Mouse (Mus musculus) embryonic facial prominence, embryonic 15.5 days (tissue): Measurements from ENCODE around the gene Nt5c3b. TPM values are rescaled to one million over a fixed set of nuclear protein-coding genes. Genes with fewer than 3 reads are reported as not detected.

Source experiments
- ATAC-seq: fragments of 200-750 bp; cut with Nextera tagmentation; 2 replicates; pipeline ENCODE4 v1.8.0; 2017; ENCODE audit warnings: low read depth, moderate TSS enrichment; ENCODE audit not compliant: insufficient number of reproducible peaks, low FRiP score, low TSS enrichment
- H3K27ac ChIP-seq: fragments of 300-500 bp; sonication (generic); replicated peaks from 2 replicates; pipeline ENCODE4 v1.5.1; 2015; ENCODE audit warnings: mild to moderate bottlenecking, inconsistent platforms
- H3K27me3 ChIP-seq: fragments of 300-500 bp; sonication (generic); 2 replicates; pipeline ENCODE4 v1.6.1; 2015; ENCODE audit warnings: inconsistent platforms
- H3K36me3 ChIP-seq: fragments of 300-500 bp; sonication (generic); 2 replicates; pipeline ENCODE4 v1.6.1; 2015; ENCODE audit warnings: mild to moderate bottlenecking, inconsistent platforms
- H3K4me1 ChIP-seq: fragments of 300-500 bp; sonication (generic); 2 replicates; pipeline ENCODE4 v1.6.1; 2015; ENCODE audit warnings: inconsistent platforms
- H3K4me2 ChIP-seq: fragments of 300-500 bp; sonication (generic); replicated peaks from 2 replicates; pipeline ENCODE4 v1.6.1; 2015; ENCODE audit warnings: mild to moderate bottlenecking, inconsistent platforms
- H3K4me3 ChIP-seq: fragments of 300-500 bp; sonication (generic); replicated peaks from 2 replicates; pipeline ENCODE4 v1.5.1; 2015; ENCODE audit warnings: mild to moderate bottlenecking, inconsistent platforms
- H3K9ac ChIP-seq: fragments of 300-500 bp; sonication (generic); 2 replicates; pipeline ENCODE4 v1.6.1; 2015; ENCODE audit warnings: inconsistent platforms
- H3K9me3 ChIP-seq: fragments of 300-500 bp; sonication (generic); replicated peaks from 2 replicates; pipeline ENCODE4 v1.6.1; 2016; ENCODE audit warnings: inconsistent platforms
- WGBS: fragments of 180-500 bp; shearing (Covaris S2); methylation state at CpG from one replicate; pipeline ENCODE4 v1.1.7; 2015; 5-methylcytosine and 5-hydroxymethylcytosine counted together
- polyA plus RNA-seq: library from polyadenylated mRNA; unstranded; fragments of >200 nt; fragmentation: Nextera tagmentation; extraction: Ambion mirVana; gene quantifications from 2 replicates; pipeline ENCODE4 v1.2.1, GENCODE M21; 2015

Nt5c3b gene
- 134 and 135 TPM in 2 replicates for polyA plus RNA-seq

DNA sequence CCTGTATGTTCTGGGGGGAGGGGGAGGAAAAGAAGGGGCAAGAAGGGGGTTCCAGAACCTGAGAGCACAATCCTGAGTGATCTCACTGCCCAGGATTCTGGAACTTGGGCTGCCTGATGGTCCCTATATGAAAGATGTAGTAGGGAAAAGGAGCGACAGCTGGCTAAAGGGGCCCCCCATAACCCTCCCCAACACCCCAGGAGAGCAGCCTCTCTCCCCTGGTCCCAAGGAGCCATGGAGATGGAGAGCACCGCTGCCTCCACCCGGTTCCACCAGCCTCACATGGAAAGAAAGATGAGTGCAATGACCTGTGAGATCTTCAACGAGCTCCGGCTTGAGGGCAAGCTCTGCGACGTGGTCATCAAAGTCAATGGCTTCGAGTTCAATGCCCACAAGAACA, at the start of gene Nt5c3b, which contains the start of gene Klhl10:
Gene Nt5c3b, minus strand, starts transcription at position 12 of the 400 bp plus-strand sequence.
Gene Klhl10, plus strand, starts transcription at position 121 of the 400 bp plus-strand sequence.
- WGBS, result 77% methylated on average over 8 of the region's 8 CpGs
- Histone ChIP-seq H3K4me1 (peaks cover 21% of the 10 kb centered on the region), H3K36me3 (peaks cover 23% of the 10 kb centered on the region), H3K9me3 (no peaks in the 10 kb centered on the region), H3K27me3 (no peaks in the 10 kb centered on the region), H3K4me2 (peak within 1 kb of the TSS; percentile 68), H3K9ac (peak within 1 kb of the TSS; percentile 95), H3K4me3 (peak within 1 kb of the TSS; percentile 82), H3K27ac (peak within 1 kb of the TSS; percentile 73; the same call in 1 of the 2 replicates)
- ATAC-seq, result no peak

DNA sequence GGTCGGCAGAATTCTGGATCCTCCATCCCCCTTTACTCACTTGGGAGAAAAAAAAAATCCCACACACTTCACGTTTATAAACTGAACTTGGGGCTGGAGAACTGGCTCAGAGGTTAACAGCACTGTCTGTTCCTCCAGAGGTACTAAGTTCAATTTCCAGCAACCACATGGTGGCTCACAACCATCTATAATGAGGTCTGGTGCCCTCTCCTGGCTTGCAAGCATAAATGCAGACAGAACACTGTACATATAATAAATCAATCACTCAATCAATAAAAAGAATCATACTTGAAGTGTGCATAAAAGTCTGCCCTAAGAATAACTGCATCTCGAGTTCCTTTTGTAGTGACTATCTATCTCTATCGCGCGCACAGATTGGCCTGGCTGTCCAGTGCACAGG, 49.3 kb upstream of the Nt5c3b start:
- Histone ChIP-seq H3K4me3 (no peak overlapping the region), H3K4me1 (no peaks in the 10 kb centered on the region), H3K9me3 (no peaks in the 10 kb centered on the region), H3K36me3 (peaks cover 94% of the 10 kb centered on the region), H3K27me3 (no peaks in the 10 kb centered on the region), H3K9ac (no peak overlapping the region), H3K27ac (no peak overlapping the region), H3K4me2 (no peak overlapping the region)
- WGBS, result 90% methylated on average over 6 of the region's 6 CpGs
- ATAC-seq, result no peak

DNA sequence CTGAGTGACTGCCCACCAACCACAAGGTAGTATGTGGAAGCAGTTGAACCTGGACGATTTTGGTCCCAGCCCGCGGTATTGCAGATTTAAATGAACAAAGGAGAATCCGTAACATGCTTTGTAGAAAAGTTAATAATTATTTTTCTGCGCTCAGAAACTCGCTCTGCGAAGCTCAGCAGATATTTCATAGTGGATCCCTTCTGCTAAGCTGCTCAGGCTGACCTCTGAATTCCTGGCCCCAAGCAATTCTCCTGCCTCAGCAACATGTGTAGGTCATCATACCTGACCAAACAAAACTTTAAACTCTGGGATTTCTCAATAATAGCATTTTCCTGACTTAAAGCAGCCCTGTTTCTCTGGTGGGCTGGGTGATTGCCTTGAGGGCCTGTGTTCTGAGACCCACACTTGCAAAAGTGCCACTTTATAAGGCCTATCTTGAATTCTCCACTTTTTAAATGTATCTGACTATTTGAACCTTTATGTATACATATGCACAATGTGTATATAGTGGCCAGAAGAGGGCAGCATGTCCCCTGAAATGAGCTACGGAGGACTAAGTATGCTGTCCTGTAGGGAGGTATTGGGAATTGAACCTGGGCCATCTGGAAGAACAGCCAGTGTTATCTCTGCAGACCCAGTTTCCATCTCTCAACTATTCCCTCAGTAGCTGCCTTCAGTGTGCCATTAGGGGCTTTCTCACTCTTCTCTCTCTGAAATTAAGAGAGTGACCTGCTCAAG, 44.4 kb upstream of the Nt5c3b start:
- ATAC-seq, result no peak
- H3K4me1 ChIP-seq, result no peaks in the 10 kb centered on the region
- H3K27ac ChIP-seq, result no peak overlapping the region; the same call in 1 of the 2 replicates
- no peaks in the 10 kb centered on the region for H3K27me3 ChIP-seq
- H3K9me3 ChIP-seq, result no peaks in the 10 kb centered on the region
- H3K36me3 ChIP-seq, result peaks cover 98% of the 10 kb centered on the region
- H3K9ac ChIP-seq, result no peak overlapping the region
- no peak overlapping the region for H3K4me3 ChIP-seq
- H3K4me2 ChIP-seq, result no peak overlapping the region
- 87% methylated on average over 8 of the region's 8 CpGs for WGBS

DNA sequence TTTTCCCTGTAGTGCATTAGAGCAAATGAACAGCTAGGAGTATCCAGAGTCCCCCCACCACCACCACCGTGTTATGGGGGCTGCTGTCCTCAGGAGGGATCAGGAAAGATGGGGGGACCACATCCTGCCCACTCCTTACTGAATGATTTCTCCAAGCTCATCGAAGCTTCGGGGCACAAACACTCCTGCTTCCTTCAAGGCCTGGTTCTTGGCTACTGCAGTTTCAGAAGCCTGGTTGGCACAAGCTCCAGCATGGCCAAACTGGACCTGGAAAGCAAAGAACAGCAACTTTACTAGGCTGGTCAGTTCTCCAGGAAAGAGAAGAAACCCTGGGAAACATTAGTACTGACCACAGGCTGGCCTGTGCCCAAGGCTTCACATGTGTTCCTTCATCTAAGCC, 42.9 kb upstream of the Nt5c3b start:
- ATAC-seq, result no peak
- H3K36me3 ChIP-seq, result peaks cover 99% of the 10 kb centered on the region

DNA sequence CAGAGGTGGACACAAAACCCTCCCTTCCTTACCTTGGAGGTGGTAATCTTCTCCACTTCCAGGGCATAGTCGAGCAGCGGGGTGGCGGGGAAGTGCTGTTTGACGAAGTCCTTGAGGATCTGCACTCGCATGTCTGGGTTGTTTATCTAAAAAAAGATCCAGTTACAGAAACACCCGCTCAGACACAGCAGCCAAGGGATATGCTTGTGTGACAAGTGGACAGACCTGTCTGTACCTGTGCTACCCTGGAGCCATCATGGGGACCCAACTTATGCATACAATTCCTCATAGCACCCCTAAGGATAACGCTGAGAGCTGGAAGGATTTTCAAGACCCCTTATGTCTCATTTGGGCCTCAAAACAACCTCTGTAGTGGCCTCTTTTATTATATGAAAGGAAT, 37.5 kb upstream of the Nt5c3b start:
- H3K9ac ChIP-seq, result no peak overlapping the region
- 56% methylated on average over 7 of the region's 7 CpGs for WGBS
- no peak for ATAC-seq

More for the DNA sequence above, 42.9 kb upstream of the Nt5c3b start:
- H3K27ac ChIP-seq, result no peak overlapping the region
- 98% methylated on average over 3 of the region's 3 CpGs for WGBS
- no peak overlapping the region for H3K4me3 ChIP-seq
- H3K4me2 ChIP-seq, result no peak overlapping the region
- no peaks in the 10 kb centered on the region for H3K9me3 ChIP-seq
- no peaks in the 10 kb centered on the region for H3K27me3 ChIP-seq
- H3K9ac ChIP-seq, result no peak overlapping the region
- no peaks in the 10 kb centered on the region for H3K4me1 ChIP-seq

DNA sequence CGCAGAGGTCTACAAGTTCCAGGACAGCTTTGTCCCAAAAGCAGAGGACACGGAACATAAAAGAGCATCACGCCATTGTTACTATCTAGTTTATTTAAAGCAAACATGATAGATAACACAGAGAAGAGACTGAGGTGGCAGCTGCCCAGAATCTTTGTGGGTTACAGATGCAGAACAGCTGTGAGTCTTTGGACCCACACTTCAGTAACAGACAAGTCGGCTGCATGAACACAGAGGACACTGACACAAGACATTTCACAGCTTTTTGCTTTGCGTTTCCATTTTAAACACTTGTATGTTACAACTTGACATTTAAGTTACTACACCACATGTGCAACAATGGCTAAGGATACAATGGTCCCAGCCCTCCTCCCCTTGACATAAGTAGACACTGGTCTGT, 34.7 kb upstream of the Nt5c3b start:
- peaks cover 51% of the 10 kb centered on the region for H3K36me3 ChIP-seq
- no peaks in the 10 kb centered on the region for H3K27me3 ChIP-seq
- H3K9ac ChIP-seq, result no peak overlapping the region
- 89% methylated on average over 5 of the region's 5 CpGs for WGBS
- no peak overlapping the region for H3K4me2 ChIP-seq
- H3K27ac ChIP-seq, result no peak overlapping the region
- H3K9me3 ChIP-seq, result no peaks in the 10 kb centered on the region
- peaks cover 4% of the 10 kb centered on the region for H3K4me1 ChIP-seq
- H3K4me3 ChIP-seq, result no peak overlapping the region
- no peak for ATAC-seq

More for the DNA sequence above, 37.5 kb upstream of the Nt5c3b start:
- H3K4me3 ChIP-seq, result no peak overlapping the region
- no peaks in the 10 kb centered on the region for H3K9me3 ChIP-seq
- H3K27me3 ChIP-seq, result no peaks in the 10 kb centered on the region
- H3K27ac ChIP-seq, result no peak overlapping the region
- peaks cover 79% of the 10 kb centered on the region for H3K36me3 ChIP-seq
- H3K4me2 ChIP-seq, result no peak overlapping the region
- no peaks in the 10 kb centered on the region for H3K4me1 ChIP-seq

DNA sequence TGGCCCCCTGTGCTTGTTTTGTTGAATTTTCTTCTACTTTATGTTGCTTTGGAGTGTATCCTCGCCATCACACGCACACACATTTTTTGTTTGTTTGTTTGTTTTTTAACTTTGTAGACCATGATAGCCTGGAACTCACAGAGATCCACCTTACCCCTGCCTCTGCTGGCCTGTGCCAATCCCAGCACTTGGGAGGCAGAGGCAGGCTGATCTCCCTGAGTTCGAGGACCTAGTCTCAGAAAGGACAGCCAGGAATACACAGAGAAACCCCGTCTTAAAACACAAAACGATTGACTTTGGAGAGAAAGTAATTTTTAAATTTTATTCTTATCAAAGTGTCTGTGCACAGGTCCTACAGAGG, 31.3 kb upstream of the Nt5c3b start:
- Histone ChIP-seq H3K9ac (no peak overlapping the region), H3K36me3 (peaks cover 19% of the 10 kb centered on the region), H3K9me3 (no peaks in the 10 kb centered on the region), H3K27me3 (no peaks in the 10 kb centered on the region), H3K27ac (no peak overlapping the region), H3K4me1 (peaks cover 22% of the 10 kb centered on the region), H3K4me2 (0 out of 2 replicates have a peak overlapping the region, but pooled peaks have one; percentile 92), H3K4me3 (peak overlapping the region; percentile 92)
- 34% methylated on average over 5 of the region's 5 CpGs for WGBS
- ATAC-seq, result no peak

DNA sequence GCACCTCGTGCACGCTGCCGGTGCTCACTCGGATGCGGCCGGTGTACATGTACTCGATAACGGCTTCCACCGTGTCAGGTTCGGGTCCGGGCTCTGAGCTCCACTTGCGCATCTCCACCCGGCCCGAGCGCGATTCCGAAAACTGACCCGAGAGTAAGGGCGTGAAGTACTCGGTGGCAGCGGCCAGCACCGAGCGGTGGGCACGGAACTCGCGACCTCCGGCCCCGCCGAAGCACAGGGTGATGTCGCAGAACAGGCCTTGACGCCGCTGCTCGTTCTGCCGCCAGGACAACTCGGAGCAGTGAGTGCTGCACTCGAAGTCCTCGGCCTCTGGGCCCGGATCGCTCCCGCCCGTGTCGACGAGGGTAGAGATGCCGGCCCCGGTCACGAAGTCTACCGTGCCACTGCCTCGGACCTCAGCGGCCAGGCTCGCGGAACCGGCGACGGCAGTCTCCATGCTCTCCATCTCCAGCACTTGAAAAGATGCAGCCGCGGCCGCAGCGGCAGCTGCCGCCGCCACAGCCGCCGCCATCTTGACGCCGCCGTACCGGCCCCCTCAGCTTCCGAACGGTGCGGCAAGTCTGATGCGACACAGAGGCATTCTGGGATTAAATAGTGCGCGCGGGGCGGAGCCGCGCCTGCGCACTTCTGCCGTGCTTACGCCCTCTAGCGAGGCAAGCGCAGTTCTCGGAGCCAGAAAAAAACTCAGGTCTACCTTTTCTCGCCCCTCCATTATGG, 30.8 kb upstream of the Nt5c3b start, which contains the start of gene Klhl11:
Gene Klhl11, minus strand, starts transcription at position 545 of the 738 bp plus-strand sequence.
- peak within 1 kb of the TSS; percentile 92 for H3K4me3 ChIP-seq
- ATAC-seq, result peak; percentile 90
- under 1% methylated on average over 83 of the region's 83 CpGs for WGBS
- H3K27ac ChIP-seq, result peak within 1 kb of the TSS; percentile 79
- no peaks in the 10 kb centered on the region for H3K27me3 ChIP-seq
- peak within 1 kb of the TSS; percentile 92 for H3K4me2 ChIP-seq
- H3K9ac ChIP-seq, result peak within 1 kb of the TSS; percentile 90
- no peaks in the 10 kb centered on the region for H3K9me3 ChIP-seq
- peaks cover 22% of the 10 kb centered on the region for H3K4me1 ChIP-seq
- peaks cover 17% of the 10 kb centered on the region for H3K36me3 ChIP-seq

DNA sequence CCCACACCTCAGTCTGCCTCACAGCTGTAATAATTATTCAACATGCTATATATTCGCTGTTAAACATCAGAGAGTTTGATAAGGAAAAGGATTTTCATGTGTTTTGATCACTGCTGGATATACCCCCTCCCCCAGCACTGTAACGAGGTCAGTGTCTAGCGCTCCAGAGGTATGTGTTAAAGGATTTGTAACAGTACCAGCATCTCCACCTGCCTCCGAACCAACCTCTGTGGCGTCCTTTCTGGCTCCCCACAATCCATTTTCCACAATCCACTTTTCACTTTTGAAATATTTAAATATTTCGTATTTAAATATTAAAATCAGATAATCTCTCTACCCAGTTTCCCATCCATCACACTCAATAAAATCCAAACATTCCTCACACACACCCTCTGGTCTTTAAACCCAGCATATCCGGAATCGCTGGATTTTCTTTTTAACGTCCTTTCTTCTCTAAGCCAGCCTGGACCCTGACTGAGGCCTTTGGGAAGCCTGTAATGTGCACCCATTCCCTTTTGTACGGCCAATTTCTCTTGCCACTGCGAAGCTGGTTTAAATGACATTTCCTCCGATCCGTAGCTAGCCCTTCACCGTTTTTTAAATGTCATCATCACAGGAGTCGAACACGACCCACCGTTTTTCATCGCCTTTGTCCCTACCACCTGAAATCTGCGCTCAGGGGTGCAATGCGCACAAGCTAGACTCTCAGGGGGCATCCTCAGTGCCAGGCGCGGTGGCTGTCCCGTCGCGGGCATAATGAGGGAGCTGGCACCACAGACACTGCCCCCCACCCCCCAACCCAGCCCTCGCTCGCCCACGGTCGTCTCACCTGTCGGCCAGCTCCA, 30.0 kb upstream of the Nt5c3b start:
- Histone ChIP-seq H3K9ac (peak overlapping the region; percentile 90), H3K36me3 (peaks cover 9% of the 10 kb centered on the region), H3K4me2 (peak overlapping the region; percentile 92), H3K4me1 (peaks cover 22% of the 10 kb centered on the region), H3K4me3 (peak overlapping the region; percentile 92), H3K27me3 (no peaks in the 10 kb centered on the region), H3K9me3 (no peaks in the 10 kb centered on the region), H3K27ac (peak overlapping the region; percentile 79; the same call in 1 of the 2 replicates)
- no peak for ATAC-seq
- 2% methylated on average over 30 of the region's 30 CpGs for WGBS

DNA sequence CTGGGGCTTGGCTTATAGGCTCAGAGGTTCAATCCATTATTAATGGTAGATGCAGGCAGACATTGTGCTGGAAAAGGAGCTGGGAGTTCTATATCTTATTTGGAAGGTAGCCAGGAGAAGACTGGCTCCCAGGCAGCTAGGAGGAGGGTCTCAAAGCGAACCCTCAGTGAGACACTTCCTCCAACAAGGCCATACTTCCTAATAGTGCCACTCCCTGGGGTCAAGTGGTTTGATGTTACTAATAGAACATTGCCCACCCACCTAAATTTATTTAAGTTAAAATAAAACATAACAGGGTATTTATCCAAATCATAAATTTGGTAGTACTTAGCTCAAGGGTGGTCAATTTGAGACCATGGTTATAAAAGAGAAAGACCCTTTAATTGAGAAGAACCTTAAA, 24.2 kb upstream of the Nt5c3b start:
- WGBS, result 63% methylated on average over 1 of the region's 1 CpGs
- no peak overlapping the region for H3K27ac ChIP-seq
- H3K4me1 ChIP-seq, result peaks cover 16% of the 10 kb centered on the region
- no peak overlapping the region for H3K4me3 ChIP-seq
- no peak overlapping the region for H3K4me2 ChIP-seq
- no peaks in the 10 kb centered on the region for H3K27me3 ChIP-seq
- H3K36me3 ChIP-seq, result peaks cover 20% of the 10 kb centered on the region
- no peak for ATAC-seq
- no peak overlapping the region for H3K9ac ChIP-seq
- H3K9me3 ChIP-seq, result no peaks in the 10 kb centered on the region
